Mouse (Mus musculus) bone marrow, adult 2 months (tissue): ENCODE measurements at regions not wholly inside any gene's neighbourhood (a gene's known extent, or its start where the extent isn't known, plus 50 kb on each side); places are given as distances from the start of the nearest gene placed in this dataset.

ENCODE experiments used
- CTCF ChIP-seq: fragments of 200-500 bp; IDR thresholded peaks from 2 replicates; pipeline ENCODE4 v1.5.1; 2011; ENCODE audit warnings: low read length, control low read depth; ENCODE audit not compliant: control insufficient read depth, insufficient read depth
- POLR2A ChIP-seq: fragments of 200-500 bp; IDR thresholded peaks from 2 replicates; pipeline ENCODE4 v1.6.1; 2011; ENCODE audit warnings: low read depth, mild to moderate bottlenecking, control low read depth, low read length, borderline replicate concordance; ENCODE audit not compliant: control insufficient read depth

DNA sequence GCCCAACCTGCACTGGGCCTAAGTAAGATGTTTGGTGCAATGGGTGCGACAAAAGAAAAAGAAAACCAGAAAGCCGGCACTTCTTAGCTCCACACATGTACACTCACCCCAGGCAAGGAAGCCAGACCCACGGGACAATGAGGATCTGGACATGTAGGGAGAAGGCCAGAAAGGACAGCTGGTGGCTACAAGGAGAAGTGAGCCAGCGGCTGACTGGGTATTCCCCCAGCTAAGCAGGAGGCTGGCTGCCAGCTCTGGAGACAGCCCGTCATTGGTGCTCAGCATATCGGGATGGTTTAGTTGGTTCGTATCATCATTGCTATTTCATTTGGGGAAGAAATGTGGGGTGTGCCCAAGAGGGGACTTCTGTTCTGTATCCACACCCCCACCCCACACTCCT, 481.7 kb downstream of the Zfp536 start:
- TF ChIP-seq POLR2A (no peak), CTCF (no peak)
